Mouse (Mus musculus): ENCODE data around the gene Cyp2a22.
"Not testable (repeated sequence)": the region's sequence is repeated elsewhere in the genome, so short reads cannot be mapped to it uniquely, and the experiment has no call there.

The Cyp2a22 gene

DNA sequence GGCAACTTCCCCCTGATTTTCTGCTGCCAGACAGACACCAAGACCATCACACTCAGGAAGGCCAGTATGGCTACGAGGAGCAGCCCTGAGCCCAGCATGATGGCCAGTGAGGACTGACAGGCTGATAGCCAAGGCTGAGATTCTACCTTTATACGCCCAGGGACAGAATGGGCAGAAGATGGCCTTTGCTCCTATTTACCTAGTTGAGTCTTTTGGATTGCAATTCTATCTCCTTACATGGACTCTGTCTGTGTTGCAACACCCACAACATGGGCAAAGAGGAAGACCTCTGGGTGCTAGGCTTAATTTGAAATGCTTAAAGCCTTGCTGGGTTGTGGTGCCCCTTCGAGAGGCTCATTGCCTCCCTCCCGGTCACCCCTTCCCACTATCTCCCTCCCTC, at the start of gene Cyp2a22:
TSS of gene Cyp2a22 (minus strand) at position 123 of the 400 bp plus-strand sequence.
- no peak for ATAC-seq (ENCODE audit: low TSS enrichment)

DNA sequence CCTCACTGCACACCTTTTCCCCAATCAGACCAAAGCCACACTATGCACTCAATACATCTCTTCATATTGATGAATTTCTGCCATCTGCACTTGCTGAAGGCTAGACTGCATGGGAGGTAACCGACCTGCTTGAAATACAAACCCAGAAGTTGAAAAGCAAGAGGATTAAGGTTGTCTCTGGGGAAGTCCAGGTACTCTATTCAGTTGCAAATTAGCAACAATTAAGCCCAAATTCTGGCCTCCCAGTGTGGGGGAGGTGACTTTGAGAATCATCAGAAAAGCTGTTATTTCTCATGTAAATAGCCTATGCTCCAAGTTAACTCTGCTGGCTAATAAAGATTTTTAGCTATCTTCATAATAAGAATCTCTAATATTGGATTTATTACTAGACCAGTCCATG, 44.0 kb upstream of the Cyp2a22 start:
- not testable (repeated sequence) for ATAC-seq (ENCODE audit: low TSS enrichment)

DNA sequence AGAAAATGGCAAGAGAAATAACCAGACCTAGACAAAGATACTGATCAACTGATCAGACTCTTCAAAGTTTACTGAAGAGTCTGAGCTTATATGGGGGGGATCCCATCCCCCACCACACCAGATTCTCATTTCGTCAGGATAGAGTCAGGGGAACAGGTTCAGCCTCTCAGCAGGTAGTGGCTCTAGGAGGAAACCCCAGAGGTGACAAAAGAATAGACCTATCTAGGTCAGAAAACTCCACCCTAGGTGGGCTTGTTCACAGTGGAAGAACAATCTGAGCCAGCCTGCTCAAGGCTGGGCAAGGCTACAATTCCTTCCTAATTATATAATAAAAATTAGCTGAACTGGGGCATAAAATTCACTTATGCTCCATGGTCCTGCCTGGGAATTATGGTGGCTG, 43.4 kb upstream of the Cyp2a22 start:
- no peak for ATAC-seq (ENCODE audit: low TSS enrichment)

DNA sequence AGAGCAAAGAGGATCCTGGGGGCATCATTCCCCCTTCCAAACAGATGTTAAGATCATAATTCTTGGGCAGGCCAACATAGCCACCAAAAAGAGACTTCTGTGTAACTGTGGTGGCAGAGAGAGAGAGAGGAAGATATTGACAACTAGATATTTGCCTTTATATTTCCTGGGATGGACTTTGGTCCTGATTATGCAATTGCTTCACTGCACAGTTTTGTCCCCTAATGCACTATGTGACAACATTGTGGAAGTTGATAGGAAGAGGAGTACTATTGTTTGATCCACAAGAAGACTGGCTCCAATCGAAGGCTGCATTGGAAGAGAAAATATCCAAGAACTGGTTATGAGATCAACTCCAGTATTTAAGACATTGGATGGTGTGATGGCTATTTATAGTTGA, 42.8 kb upstream of the Cyp2a22 start:
- ATAC-seq (ENCODE audit: low TSS enrichment): not testable (repeated sequence)

DNA sequence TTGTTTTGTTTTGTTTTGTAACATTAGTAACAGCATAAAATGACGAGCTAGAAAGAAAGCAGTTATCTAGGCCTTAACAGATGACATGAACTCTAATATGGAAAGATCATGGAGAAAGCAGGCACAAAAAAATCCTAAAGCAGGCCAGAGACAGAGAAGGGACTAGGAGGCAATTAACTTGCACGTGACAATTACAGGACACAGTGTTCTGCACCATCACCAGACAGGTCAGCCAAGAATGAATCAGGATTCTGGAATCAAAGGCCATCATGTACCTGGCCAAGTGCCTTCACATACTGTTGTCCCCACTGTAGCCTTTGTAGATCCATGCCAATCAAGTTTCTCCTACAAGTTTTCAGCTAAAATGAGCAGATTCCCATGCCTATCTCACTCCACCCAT, 42.3 kb upstream of the Cyp2a22 start:
- not testable (repeated sequence) for ATAC-seq (ENCODE audit: low TSS enrichment)

DNA sequence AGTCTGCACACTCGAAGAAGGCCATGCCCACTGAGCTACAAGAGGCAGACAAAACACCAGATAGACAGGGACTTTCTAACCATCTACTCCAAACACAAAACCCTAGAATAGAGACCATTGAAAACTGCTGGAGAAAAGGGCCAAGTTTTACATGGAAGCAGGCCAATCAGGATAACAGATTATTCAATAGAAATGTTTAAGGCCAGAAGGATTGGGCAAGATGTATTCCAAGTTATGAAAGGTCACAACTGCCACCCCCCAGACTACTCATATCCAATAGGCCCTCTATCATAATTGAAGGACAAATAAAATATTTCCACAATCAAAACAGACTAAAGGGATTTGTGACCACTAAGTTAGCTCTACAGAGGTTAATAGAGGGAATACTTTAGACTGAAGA, 23.2 kb upstream of the Cyp2a22 start:
- not testable (repeated sequence) for ATAC-seq (ENCODE audit: low TSS enrichment)

DNA sequence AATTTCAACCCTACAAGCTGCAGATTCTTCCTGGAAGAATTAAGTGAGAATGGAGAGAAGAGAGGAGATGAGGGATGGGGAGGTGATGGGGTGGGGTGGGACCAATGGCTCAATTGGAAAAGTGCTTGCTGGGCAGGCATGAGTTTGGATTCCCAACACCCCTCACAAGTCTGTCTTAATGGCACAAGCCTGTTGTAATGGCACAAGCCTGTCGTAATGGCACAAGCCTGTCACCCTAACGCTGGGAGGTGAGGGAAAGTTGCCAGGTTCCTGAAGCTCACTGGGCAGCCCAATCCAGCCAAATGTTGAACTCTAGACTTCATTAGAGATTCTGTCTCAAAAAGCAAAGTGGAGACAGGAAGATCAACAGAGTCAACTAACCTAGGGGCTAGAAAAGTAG, 14.1 kb upstream of the Cyp2a22 start:
- not testable (repeated sequence) for ATAC-seq (ENCODE audit: low TSS enrichment)

DNA sequence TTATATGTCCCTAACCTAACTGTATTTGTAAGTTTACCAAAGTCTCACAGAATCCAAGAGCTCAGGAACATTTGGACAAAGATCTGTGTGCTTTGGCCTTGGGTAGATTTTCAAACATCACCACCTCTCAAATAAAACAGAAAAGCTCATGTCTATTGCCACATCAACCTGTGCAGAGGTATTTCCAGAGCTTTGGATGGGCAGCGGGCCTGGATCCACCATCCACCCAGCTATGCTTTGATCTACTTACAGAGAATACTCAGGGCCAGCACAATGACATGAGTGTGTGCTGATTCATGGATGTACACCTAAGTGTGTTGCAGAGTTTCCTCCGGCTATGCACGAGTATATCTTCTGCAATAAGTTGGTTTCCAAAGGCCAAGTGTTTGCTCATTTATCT, 13.5 kb upstream of the Cyp2a22 start:
- not testable (repeated sequence) for ATAC-seq (ENCODE audit: low TSS enrichment)

DNA sequence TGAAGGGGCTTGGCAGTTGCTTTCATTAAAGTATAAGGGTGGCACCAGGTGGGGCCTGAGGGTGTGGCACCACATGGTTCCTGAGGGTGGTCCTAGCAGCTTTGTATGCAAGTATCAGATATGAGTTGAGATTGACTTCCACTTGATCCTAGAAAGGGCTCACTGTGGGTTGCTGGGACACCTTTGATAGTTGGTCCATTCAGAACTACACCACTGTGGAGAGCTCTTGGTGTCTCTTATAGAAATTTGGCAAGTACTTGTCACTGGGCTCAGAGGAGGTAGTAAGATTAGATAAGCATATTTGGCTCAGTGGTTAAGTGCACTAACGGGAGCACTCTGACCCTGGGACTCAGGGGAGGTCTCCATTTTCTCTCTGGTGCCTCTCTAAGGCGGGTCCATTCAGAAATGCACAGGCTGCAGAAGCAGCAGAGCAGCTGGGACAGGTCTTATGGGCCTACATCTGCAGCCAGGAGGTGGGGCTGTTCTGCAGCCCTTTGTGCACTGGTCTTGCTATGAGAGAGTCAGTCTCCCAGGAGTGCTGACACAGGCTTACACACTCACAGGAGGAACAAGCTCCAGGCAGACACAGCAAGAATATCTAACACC, 2.2 kb upstream of the Cyp2a22 start:
- not testable (repeated sequence) for ATAC-seq (ENCODE audit: low TSS enrichment)

DNA sequence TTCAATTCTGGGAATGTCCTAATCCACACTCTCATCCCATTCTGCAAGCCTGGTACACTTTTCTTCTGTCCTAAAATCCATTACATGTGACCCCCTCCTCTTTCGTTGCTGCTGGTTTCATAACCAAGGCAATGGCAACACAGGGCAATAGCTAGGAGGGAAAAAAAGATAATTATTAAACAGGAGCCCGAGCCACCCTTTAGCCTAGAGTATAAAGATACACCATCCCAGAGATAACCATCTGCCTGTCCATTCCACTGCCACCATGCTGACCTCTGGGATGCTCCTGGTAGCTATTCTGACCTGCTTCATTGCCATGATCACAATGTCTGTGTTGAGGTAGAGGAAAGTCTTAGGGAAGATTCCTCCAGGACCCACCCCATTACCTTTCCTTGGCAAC, 22.1 kb downstream of the Cyp2a22 start:
- not testable (repeated sequence) for ATAC-seq (ENCODE audit: low TSS enrichment)

Measured in frontal cortex, adult (tissue).